ENCODE assay signal across 21 mouse cellular contexts in the genomic region with DNA sequence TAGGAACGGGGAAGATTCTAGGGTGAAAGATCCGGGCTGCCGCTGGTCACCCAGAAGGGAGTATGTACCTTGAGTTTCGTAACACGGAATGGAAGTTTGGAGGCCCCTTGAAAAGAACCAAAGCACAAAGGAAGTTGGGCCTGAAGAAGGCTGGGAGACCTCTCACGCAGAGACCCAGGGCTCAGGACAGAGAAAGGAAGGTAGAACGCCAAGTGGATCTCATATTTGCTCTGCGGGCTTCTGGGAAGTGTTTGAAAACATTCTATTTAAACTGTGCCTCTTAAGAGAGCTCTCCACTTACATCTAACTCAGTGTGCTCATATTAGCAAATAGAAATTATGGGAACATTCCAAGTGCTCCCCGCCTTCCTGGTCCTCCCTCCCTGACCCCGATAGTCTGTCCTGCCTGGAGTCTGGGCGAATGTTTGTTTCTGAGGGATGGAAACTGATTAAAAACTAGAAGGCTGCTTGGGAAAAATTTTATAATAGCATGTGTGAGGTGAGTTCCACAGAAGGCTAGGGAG. TPM values are rescaled to one million over a fixed set of nuclear protein-coding genes. Genes with fewer than 3 reads are reported as not detected.
DNase-seq lines count a peak whose midpoint lies in the region; ATAC-seq and TF ChIP-seq lines count a peak whose summit lies in the region.
"Had no signal": no experiment of that assay in that cellular context is flagged by ENCODE, and none has a peak within 500 bp of the region (broad histone marks: within the 10 kb centered on the region; RNA-seq: fewer than 3 reads in every experiment).

No protein-coding gene starts in this region.

- no peak overlapping the region for H3K27ac ChIP-seq in liver, adult 2 months (replicated peaks; ENCODE audit: insufficient read depth, low read depth, low read length)
- H3K27ac ChIP-seq in lung, postnatal 0 days (ENCODE audit: low read length), result peak overlapping the region; percentile 91
- peak overlapping the region; percentile 24; the same call in 1 of the 2 replicates for H3K27ac ChIP-seq in stomach, postnatal 0 days (replicated peaks)
- H3K27ac ChIP-seq: gastrocnemius, adult 2 months; heart, adult 2 months; heart, embryonic 15.5 days; macrophage; midbrain, embryonic 13.5 days; neural tube, embryonic 15.5 days had no signal

- 76% methylated on average over 11 of the region's 11 CpGs for WGBS in liver, adult 2 months
- WGBS in lung, postnatal 0 days, result 48% methylated on average over 11 of the region's 11 CpGs
- WGBS in stomach, postnatal 0 days, result 71% methylated on average over 11 of the region's 11 CpGs

- peak; percentile 98 for TF ChIP-seq EP300 in lung, postnatal 0 days (IDR thresholded peaks at IDR 0.05)
- no peak for TF ChIP-seq EP300 in stomach, postnatal 0 days (optimal IDR thresholded peaks at IDR 0.05)

- peak; percentile 86 for ATAC-seq in lung, postnatal 0 days
- peak; percentile 58; the same call in 1 of the 2 replicates for ATAC-seq in stomach, postnatal 0 days (ENCODE audit: low FRiP score, low TSS enrichment)
- ATAC-seq in megakaryocyte-erythroid progenitor cell, adult 5-6 weeks (replicated peaks; ENCODE audit: low FRiP score, low TSS enrichment, poor library complexity, severe bottlenecking), result no peak
- ATAC-seq: forebrain, postnatal 0 days; midbrain, embryonic 13.5 days had no signal

- no peak for TF ChIP-seq CTCF in liver, adult 2 months (IDR thresholded peaks at IDR 0.05; ENCODE audit: low read depth, low read length)
- TF ChIP-seq CTCF in lung, postnatal 0 days (IDR thresholded peaks at IDR 0.05), result no peak
- no peak for TF ChIP-seq CTCF in stomach, postnatal 0 days (IDR thresholded peaks at IDR 0.05; ENCODE audit: low read depth)

- peaks cover 3% of the 10 kb centered on the region for H3K4me1 ChIP-seq in liver, adult 2 months (ENCODE audit: control insufficient read depth, insufficient read depth, low read length)
- H3K4me1 ChIP-seq in lung, postnatal 0 days (ENCODE audit: insufficient read depth, low read depth, low read length), result peaks cover 16% of the 10 kb centered on the region; the same call in 1 of the 2 replicates
- H3K4me1 ChIP-seq in stomach, postnatal 0 days (replicated peaks; ENCODE audit: control insufficient read depth, insufficient read depth), result no peaks in the 10 kb centered on the region

- H3K36me3 ChIP-seq in liver, adult 2 months (ENCODE audit: control insufficient read depth, insufficient read depth, low read length), result peaks cover 3% of the 10 kb centered on the region; the same call in 1 of the 2 replicates
- H3K36me3 ChIP-seq in lung, postnatal 0 days (ENCODE audit: insufficient read depth, low read length), result no peaks in the 10 kb centered on the region
- no peaks in the 10 kb centered on the region for H3K36me3 ChIP-seq in stomach, postnatal 0 days (ENCODE audit: control insufficient read depth, insufficient read depth, low read length)
- H3K36me3 ChIP-seq: heart, embryonic 15.5 days; midbrain, embryonic 13.5 days; neural tube, embryonic 15.5 days had no signal

- no peak overlapping the region for H3K4me2 ChIP-seq in lung, postnatal 0 days (replicated peaks; ENCODE audit: low read depth, low read length)
- H3K4me2 ChIP-seq in stomach, postnatal 0 days (replicated peaks; ENCODE audit: low read depth), result no peak overlapping the region
- H3K4me2 ChIP-seq: heart, embryonic 15.5 days; midbrain, embryonic 13.5 days; neural tube, embryonic 15.5 days had no signal

- no peak for TF ChIP-seq POLR2A in liver, adult 2 months (IDR thresholded peaks at IDR 0.05; ENCODE audit: extremely low read depth, insufficient read depth, low read length)

- H3K27me3 ChIP-seq in liver, adult 2 months (ENCODE audit: control insufficient read depth, insufficient read depth, low read length), result no peaks in the 10 kb centered on the region
- H3K27me3 ChIP-seq in lung, postnatal 0 days (replicated peaks; ENCODE audit: insufficient read depth, low read length), result no peaks in the 10 kb centered on the region
- H3K27me3 ChIP-seq in stomach, postnatal 0 days (ENCODE audit: control insufficient read depth, insufficient read depth, low read length), result no peaks in the 10 kb centered on the region
- H3K27me3 ChIP-seq: midbrain, embryonic 13.5 days; neural tube, embryonic 15.5 days had no signal

- H3K79me2 ChIP-seq in liver, adult 2 months (ENCODE audit: control insufficient read depth, insufficient read depth, low read length), result no peaks in the 10 kb centered on the region

- no peaks in the 10 kb centered on the region for H3K9me3 ChIP-seq in lung, postnatal 0 days (ENCODE audit: low read length)
- 0 out of 2 replicates have a peak, but pooled peaks cover 3% of the 10 kb centered on the region for H3K9me3 ChIP-seq in stomach, postnatal 0 days (ENCODE audit: control insufficient read depth, low read length)
- H3K9me3 ChIP-seq: heart, embryonic 15.5 days; midbrain, embryonic 13.5 days; neural tube, embryonic 15.5 days had no signal

- no peak overlapping the region for H3K4me3 ChIP-seq in liver, adult 2 months (ENCODE audit: insufficient read depth, low read depth, low read length)
- no peak overlapping the region for H3K4me3 ChIP-seq in lung, postnatal 0 days (ENCODE audit: low read depth, low read length)
- H3K4me3 ChIP-seq in stomach, postnatal 0 days (ENCODE audit: low read depth, low read length), result no peak overlapping the region
- H3K4me3 ChIP-seq: gastrocnemius, adult 2 months; heart, adult 2 months; heart, embryonic 15.5 days; midbrain, embryonic 13.5 days; myocyte; neural tube, embryonic 15.5 days had no signal

- H3K9ac ChIP-seq in liver, adult 2 months (ENCODE audit: low read depth, low read length), result no peak overlapping the region
- H3K9ac ChIP-seq in lung, postnatal 0 days (replicated peaks; ENCODE audit: low read depth), result no peak overlapping the region
- no peak overlapping the region for H3K9ac ChIP-seq in stomach, postnatal 0 days (ENCODE audit: low read length)
- H3K9ac ChIP-seq: forebrain, postnatal 0 days; heart, embryonic 15.5 days; midbrain, embryonic 13.5 days; neural tube, embryonic 15.5 days had no signal

- DNase-seq in heart, adult 11 months, result peak; percentile 70
- DNase-seq in heart, adult 18-20 months, result no peak
- peak; percentile 25 for DNase-seq in liver, adult 2 months (ENCODE audit: extremely low read depth, low read depth, low spot score)
- no peak for DNase-seq in liver
- DNase-seq in lung, postnatal 0 days (ENCODE audit: low spot score), result peak; percentile 94
- peak; percentile 43 for DNase-seq in stomach, postnatal 0 days (ENCODE audit: low spot score)
- no peak for DNase-seq in frontal cortex, postnatal 10 days (ENCODE audit: low spot score in 2 of 2)
- DNase-seq: cerebellum, adult 9-11 months; forebrain, postnatal 0 days; gastrocnemius, adult 2 months; heart, adult 2 months; kidney, postnatal 36 days; layer of hippocampus, adult 9-11 months; thymus, postnatal 25 days had no signal

RNA-seq across cellular contexts. Expression of a gene that starts 6.9 kb away (rescaled TPM):
- total RNA-seq in heart, adult 18-20 months (2021), result 1 to 10 TPM; 3.6 to 3.9 TPM
- 12.4 and 17.1 TPM in 2 replicates for total RNA-seq in liver, adult 2 months (2014; rRNA removed)
- 3.4 and 3.5 TPM in 2 replicates for polyA plus RNA-seq in liver, adult 2 months (2012; rRNA removed)
- polyA plus RNA-seq in lung, postnatal 0 days (2015; fragmentation: Nextera tagmentation; extraction: Ambion mirVana), result 56.0 and 63.0 TPM in 2 replicates
- polyA plus RNA-seq in stomach, postnatal 0 days (2015; fragmentation: Nextera tagmentation; extraction: Ambion mirVana), result 8.0 and 8.7 TPM in 2 replicates
- total RNA-seq in megakaryocyte-erythroid progenitor cell, adult 5-6 weeks (2014; fragmentation: Nextera tagmentation), result 1.2 and 5.4 TPM in 2 replicates
- 3.7 and 4.1 TPM in 2 replicates for total RNA-seq in megakaryocyte-erythroid progenitor cell, adult 5-6 weeks (2017)
- total RNA-seq: MEL had no signal

Comparison
In these comparisons a context has a peak if more than half of its experiments do, and no peak if none do; other contexts are left out.
1. DNase-seq: peak in heart, adult 11 months (single experiment), liver, adult 2 months (single experiment), lung, postnatal 0 days (single experiment) and stomach, postnatal 0 days (single experiment); none in heart, adult 18-20 months (0 of 2), liver (single experiment) and frontal cortex, postnatal 10 days (0 of 2).